9 mouse cellular contexts compared by ENCODE assay signal in genomic region chr9:81632191-81632735, GRCm38 (mm10). TPM values are rescaled to one million over a fixed set of nuclear protein-coding genes. Genes with fewer than 3 reads are reported as not detected.
DNase-seq lines count a peak whose midpoint lies in the region; ATAC-seq and TF ChIP-seq lines count a peak whose summit lies in the region.
"Had no signal": no experiment of that assay in that cellular context is flagged by ENCODE, and none has a peak within 500 bp of the region (broad histone marks: within the 10 kb centered on the region; RNA-seq: fewer than 3 reads in every experiment).

No protein-coding gene starts in this region.

- WGBS in liver, embryonic 12.5 days (ENCODE audit: insufficient replicate concordance): 2% methylated on average over 31 of the region's 31 CpGs
- 1% methylated on average over 31 of the region's 31 CpGs for WGBS in olfactory bulb, adult 2 months

- no peak for TF ChIP-seq POLR2A in olfactory bulb, adult 2 months (IDR thresholded peaks at IDR 0.05; ENCODE audit: insufficient read depth, low read depth, low read length)

- H3K4me3 ChIP-seq in liver, embryonic 12.5 days: peak overlapping the region; percentile 48
- peak overlapping the region; percentile 64 for H3K4me3 ChIP-seq in olfactory bulb, adult 2 months (ENCODE audit: insufficient read depth, low read depth, low read length)

- no peaks in the 10 kb centered on the region for H3K36me3 ChIP-seq in liver, embryonic 12.5 days

- peak; percentile 38 to 45 for DNase-seq in left cerebral cortex, postnatal 25 days (ENCODE audit: low spot score in 2 of 2)
- DNase-seq in left cerebral cortex, adult 11 months (ENCODE audit: low spot score): no peak
- peak; percentile 7 to 23 for DNase-seq in frontal cortex, adult 2 months (ENCODE audit: extremely low spot score in 1 of 2, low spot score in 1 of 2)
- DNase-seq in T-cell, adult 2 months (ENCODE audit: low spot score): no peak
- DNase-seq in cerebellum, adult 18-20 months: no peak

- ATAC-seq in common myeloid progenitor, adult 5-6 weeks (replicated peaks; ENCODE audit: low read depth, poor library complexity, severe bottlenecking): peak; percentile 12; the same call in 1 of the 2 replicates
- 0 out of 2 replicates have a peak, but pooled peaks have one; percentile 13 for ATAC-seq in liver, embryonic 12.5 days

- no peaks in the 10 kb centered on the region for H3K4me1 ChIP-seq in liver, embryonic 12.5 days
- peaks cover 24% of the 10 kb centered on the region for H3K4me1 ChIP-seq in olfactory bulb, adult 2 months (ENCODE audit: control insufficient read depth, insufficient read depth, low read length)

- no peak overlapping the region for H3K27ac ChIP-seq in liver, embryonic 12.5 days
- H3K27ac ChIP-seq in olfactory bulb, adult 2 months (ENCODE audit: insufficient read depth, low read depth, low read length): no peak overlapping the region

- H3K9ac ChIP-seq in liver, embryonic 12.5 days: no peak overlapping the region

- intact Hi-C loops in left cerebral cortex, postnatal 25 days (cut with DNase I): loop anchor here (5.0 kb wide), 3 partner anchors 230 to 1180 kb away; partner anchors contain the start of gene Mei4

- no peaks in the 10 kb centered on the region for H3K9me3 ChIP-seq in liver, embryonic 12.5 days (replicated peaks)

- peaks cover 55% of the 10 kb centered on the region for H3K27me3 ChIP-seq in liver, embryonic 12.5 days (replicated peaks)

- no peak for TF ChIP-seq CTCF in olfactory bulb, adult 2 months (IDR thresholded peaks at IDR 0.05; ENCODE audit: insufficient read depth, low read depth, low read length)

- peak overlapping the region; percentile 70 for H3K4me2 ChIP-seq in liver, embryonic 12.5 days

RNA-seq across cellular contexts. Expression of gene Htr1b, which starts 1.4 kb away (rescaled TPM):
- total RNA-seq in left cerebral cortex, postnatal 25 days (2021): 10 to 100 TPM; 13.1 to 19.7 TPM
- 0.23 TPM in 1 of 2 replicates, not detected in the other for total RNA-seq in common myeloid progenitor, adult 5-6 weeks (2017)
- polyA plus RNA-seq in frontal cortex, adult 2 months (2012; rRNA removed): 3.0 and 3.2 TPM in 2 replicates
- 0.10 and 0.12 TPM in 2 replicates for polyA plus RNA-seq in liver, embryonic 12.5 days (2016; fragmentation: Nextera tagmentation; extraction: Ambion mirVana)
- not detected in 2 replicates for polyA plus RNA-seq in olfactory bulb, adult 2 months (2012; ENCODE audit: insufficient read depth, insufficient read length, low replicate concordance, missing spikeins)
- total RNA-seq: liver, adult 2 months had no signal
- polyA plus RNA-seq: liver, adult 2 months had no signal

Comparison
In these comparisons a context has a peak if more than half of its experiments do, and no peak if none do; other contexts are left out.
1. DNase-seq: peak in left cerebral cortex, postnatal 25 days (2 of 2) and frontal cortex, adult 2 months (2 of 2); none in left cerebral cortex, adult 11 months (single experiment), T-cell, adult 2 months (single experiment) and cerebellum, adult 18-20 months (0 of 2).